Mouse (Mus musculus) brain, embryonic 14.5 days (tissue): ENCODE results near the gene Atg7.

Source experiments
- CTCF ChIP-seq: fragments of 200-500 bp; IDR thresholded peaks from 2 replicates; pipeline ENCODE4 v1.5.1; 2012; ENCODE audit warnings: inconsistent platforms, mild to moderate bottlenecking, moderate library complexity, borderline replicate concordance; ENCODE audit not compliant: insufficient read depth, insufficient read length; ENCODE audit errors: extremely low read depth
- POLR2A ChIP-seq: fragments of 200-500 bp; IDR thresholded peaks from 2 replicates; pipeline ENCODE4 v1.6.1; 2012; ENCODE audit warnings: mild to moderate bottlenecking, inconsistent platforms, borderline replicate concordance; ENCODE audit not compliant: poor library complexity, insufficient read depth, insufficient read length, severe bottlenecking; ENCODE audit errors: extremely low read depth

DNA sequence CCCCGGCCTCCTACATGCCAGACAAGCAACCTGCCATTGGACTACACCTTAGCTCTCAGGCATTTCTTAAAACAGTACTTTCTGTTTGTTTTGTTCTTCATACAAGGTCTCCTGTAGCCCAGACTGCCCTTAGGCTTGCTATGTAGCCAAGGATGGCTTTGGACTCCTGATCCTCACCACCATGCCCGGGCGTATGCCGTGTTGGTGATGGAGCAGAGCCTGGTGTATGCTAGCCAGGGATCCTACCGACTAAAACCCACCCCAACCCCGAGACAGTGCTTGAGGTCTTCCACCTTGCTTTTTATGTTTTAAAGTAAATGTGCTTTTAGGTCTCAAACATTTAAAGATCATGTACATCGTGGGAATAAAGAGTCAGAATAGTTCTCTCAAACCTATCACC is 81.5 kb downstream of the Atg7 start:
- no peak for TF ChIP-seq POLR2A
- TF ChIP-seq CTCF, result no peak
